10 mouse cellular contexts compared by ENCODE assay signal in the genomic region with DNA sequence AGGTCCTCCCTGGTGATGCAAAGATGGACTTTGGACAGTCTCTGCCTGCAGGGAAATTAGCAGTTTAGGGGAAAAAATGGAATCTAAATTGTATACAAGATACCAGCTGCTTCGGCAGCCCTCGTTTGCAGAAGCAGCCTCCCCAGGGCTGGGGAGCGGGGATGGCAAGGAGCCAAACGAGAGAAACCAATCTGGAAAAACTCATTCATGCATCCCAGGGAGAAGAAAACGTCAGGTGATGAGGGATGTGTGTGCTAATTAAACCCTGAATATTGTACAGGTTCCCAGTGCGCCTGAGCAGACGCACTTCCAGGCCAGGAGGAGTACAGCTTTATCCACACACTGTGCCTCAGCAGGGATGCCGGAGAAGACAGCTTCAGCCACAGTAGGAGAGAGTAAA. TPM values are rescaled to one million over a fixed set of nuclear protein-coding genes. Genes with fewer than 3 reads are reported as not detected.
DNase-seq lines count a peak whose midpoint lies in the region; ATAC-seq and TF ChIP-seq lines count a peak whose summit lies in the region.
"Had no signal": no experiment of that assay in that cellular context is flagged by ENCODE, and none has a peak within 500 bp of the region (broad histone marks: within the 10 kb centered on the region; RNA-seq: fewer than 3 reads in every experiment).

No protein-coding gene starts in this region.

- intact Hi-C loops in heart, postnatal 36 days (cut with DNase I): no loop called here
- intact Hi-C loops in gastrocnemius, adult 2 months (cut with DNase I): no loop called here

- H3K27ac ChIP-seq in hindbrain, embryonic 15.5 days (replicated peaks): peak overlapping the region; percentile 97
- H3K27ac ChIP-seq in midbrain, embryonic 15.5 days: peak overlapping the region; percentile 60
- no peak overlapping the region for H3K27ac ChIP-seq in gastrocnemius, adult 2 months

- H3K36me3 ChIP-seq in hindbrain, embryonic 15.5 days: no peaks in the 10 kb centered on the region
- H3K36me3 ChIP-seq in midbrain, embryonic 15.5 days (replicated peaks): no peaks in the 10 kb centered on the region

- peaks cover 49% of the 10 kb centered on the region for H3K4me1 ChIP-seq in hindbrain, embryonic 15.5 days (replicated peaks)
- H3K4me1 ChIP-seq in midbrain, embryonic 15.5 days: peaks cover 44% of the 10 kb centered on the region

- H3K27me3 ChIP-seq in hindbrain, embryonic 15.5 days: no peaks in the 10 kb centered on the region
- H3K27me3 ChIP-seq in midbrain, embryonic 15.5 days (replicated peaks): 0 out of 2 replicates have a peak, but pooled peaks cover 4% of the 10 kb centered on the region
- H3K27me3 ChIP-seq: Patski had no signal

- H3K9me3 ChIP-seq in hindbrain, embryonic 15.5 days: no peaks in the 10 kb centered on the region
- H3K9me3 ChIP-seq in midbrain, embryonic 15.5 days: no peaks in the 10 kb centered on the region

- WGBS in hindbrain, embryonic 15.5 days: 13% methylated on average over 8 of the region's 8 CpGs
- WGBS in midbrain, embryonic 15.5 days: 24% methylated on average over 8 of the region's 8 CpGs

- peak; percentile 13; the same call in 1 of the 2 replicates for ATAC-seq in hindbrain, embryonic 15.5 days (ENCODE audit: low FRiP score, low read depth)
- no peak for ATAC-seq in midbrain, embryonic 15.5 days (replicated peaks)
- ATAC-seq: Patski had no signal

- H3K4me3 ChIP-seq in hindbrain, embryonic 15.5 days: peak overlapping the region; percentile 88
- peak overlapping the region; percentile 91; the same call in 1 of the 2 replicates for H3K4me3 ChIP-seq in midbrain, embryonic 15.5 days
- no peak overlapping the region for H3K4me3 ChIP-seq in gastrocnemius, adult 2 months

- TF ChIP-seq POLR2A in brain, embryonic 14.5 days (IDR thresholded peaks at IDR 0.05; ENCODE audit: borderline replicate concordance, extremely low read depth, insufficient read depth, insufficient read length, poor library complexity, severe bottlenecking): no peak

- no peak for TF ChIP-seq CTCF in brain, embryonic 14.5 days (IDR thresholded peaks at IDR 0.05; ENCODE audit: borderline replicate concordance, extremely low read depth, insufficient read depth, insufficient read length)
- TF ChIP-seq CTCF in gastrocnemius, adult 2 months (IDR thresholded peaks at IDR 0.05): no peak

- peak; percentile 94 for DNase-seq in brain, embryonic 14.5 days (ENCODE audit: low read depth)
- peak; percentile 72 for DNase-seq in cerebellum, adult 9-10 months
- no peak for DNase-seq in heart, postnatal 36 days
- no peak for DNase-seq in embryo, embryonic 10 days (ENCODE audit: low spot score)
- no peak for DNase-seq in gastrocnemius, adult 2 months
- DNase-seq: heart, adult 18-20 months; lung, postnatal 14 days had no signal

- H3K4me2 ChIP-seq in hindbrain, embryonic 15.5 days: peak overlapping the region; percentile 87
- peak overlapping the region; percentile 88 for H3K4me2 ChIP-seq in midbrain, embryonic 15.5 days

- peak overlapping the region; percentile 9; the same call in 1 of the 2 replicates for H3K9ac ChIP-seq in hindbrain, embryonic 15.5 days
- no peak overlapping the region for H3K9ac ChIP-seq in midbrain, embryonic 15.5 days

RNA-seq across cellular contexts. Expression of gene Podxl2, which starts 3.3 kb away (rescaled TPM):
- 1,097 and 1,604 TPM in 2 replicates for polyA plus RNA-seq in brain, embryonic 14.5 days (2012; rRNA removed)
- polyA plus RNA-seq in hindbrain, embryonic 15.5 days (2015; fragmentation: Nextera tagmentation; extraction: Ambion mirVana): 584 and 747 TPM in 2 replicates
- 697 and 723 TPM in 2 replicates for polyA plus RNA-seq in midbrain, embryonic 15.5 days (2015; fragmentation: Nextera tagmentation; extraction: Ambion mirVana)
- total RNA-seq in heart, postnatal 36 days (2021): 10 to 100 TPM; 13.7 to 21.2 TPM
- 10 to 100 TPM; 48.5 to 55.1 TPM for total RNA-seq in gastrocnemius, adult 2 months (2021)

RNA-seq across cellular contexts. Expression of gene Mcm2, which starts 27.0 kb away (rescaled TPM):
- polyA plus RNA-seq in brain, embryonic 14.5 days (2012; rRNA removed): 45.7 and 74.3 TPM in 2 replicates
- 34.0 and 36.2 TPM in 2 replicates for polyA plus RNA-seq in hindbrain, embryonic 15.5 days (2015; fragmentation: Nextera tagmentation; extraction: Ambion mirVana)
- 24.7 and 28.8 TPM in 2 replicates for polyA plus RNA-seq in midbrain, embryonic 15.5 days (2015; fragmentation: Nextera tagmentation; extraction: Ambion mirVana)
- 1 to 10 TPM; 5.4 to 6.5 TPM for total RNA-seq in heart, postnatal 36 days (2021)
- 1 to 10 TPM; 6.6 to 7.5 TPM for total RNA-seq in gastrocnemius, adult 2 months (2021)

RNA-seq across cellular contexts. Expression of gene Abtb1, which starts 29.8 kb away (rescaled TPM):
- polyA plus RNA-seq in brain, embryonic 14.5 days (2012; rRNA removed): 61.7 and 83.6 TPM in 2 replicates
- polyA plus RNA-seq in hindbrain, embryonic 15.5 days (2015; fragmentation: Nextera tagmentation; extraction: Ambion mirVana): 38.2 and 40.3 TPM in 2 replicates
- polyA plus RNA-seq in midbrain, embryonic 15.5 days (2015; fragmentation: Nextera tagmentation; extraction: Ambion mirVana): 40.4 and 42.5 TPM in 2 replicates
- total RNA-seq in heart, postnatal 36 days (2021): 10 to 100 TPM; 28.1 to 29.2 TPM
- 10 to 100 TPM; 16.9 to 22.7 TPM for total RNA-seq in gastrocnemius, adult 2 months (2021)

RNA-seq across cellular contexts. Expression of gene Tpra1, which starts 30.5 kb away (rescaled TPM):
- polyA plus RNA-seq in brain, embryonic 14.5 days (2012; rRNA removed): 116 and 166 TPM in 2 replicates
- polyA plus RNA-seq in hindbrain, embryonic 15.5 days (2015; fragmentation: Nextera tagmentation; extraction: Ambion mirVana): 81.7 and 94.2 TPM in 2 replicates
- polyA plus RNA-seq in midbrain, embryonic 15.5 days (2015; fragmentation: Nextera tagmentation; extraction: Ambion mirVana): 102 and 103 TPM in 2 replicates
- 10 to 100 TPM; 35.1 to 35.4 TPM for total RNA-seq in heart, postnatal 36 days (2021)
- total RNA-seq in gastrocnemius, adult 2 months (2021): 10 to 100 TPM; 25.5 to 26.1 TPM

Comparison
In these comparisons a context has a peak if more than half of its experiments do, and no peak if none do; other contexts are left out.
1. DNase-seq: peak in brain, embryonic 14.5 days (single experiment) and cerebellum, adult 9-10 months (single experiment); none in heart, postnatal 36 days (0 of 2), embryo, embryonic 10 days (single experiment) and gastrocnemius, adult 2 months (single experiment).